In genomic region chr2:91922586-91923414, GRCm38 (mm10) we compare ENCODE assay signal across 8 mouse cellular contexts. TPM values are rescaled to one million over a fixed set of nuclear protein-coding genes. Genes with fewer than 3 reads are reported as not detected.
A peak's percentile ranks its signal among the peaks of the same experiment; 100 is the strongest.
DNase-seq lines count a peak whose midpoint lies in the region; ATAC-seq lines count a peak whose summit lies in the region.
"Had no signal": no experiment of that assay in that cellular context is flagged by ENCODE, and none has a peak within 500 bp of the region (broad histone marks: within the 10 kb centered on the region; RNA-seq: fewer than 3 reads in every experiment).

No protein-coding gene starts in this region.

- H3K9ac ChIP-seq in embryonic facial prominence, embryonic 13.5 days, result peak overlapping the region; percentile 61; the same call in 1 of the 2 replicates
- peak overlapping the region; percentile 60 for H3K9ac ChIP-seq in neural tube, embryonic 12.5 days

- H3K4me3 ChIP-seq in megakaryocyte, embryonic 14.5 days (replicated peaks), result peak overlapping the region; percentile 91
- H3K4me3 ChIP-seq in embryonic facial prominence, embryonic 13.5 days, result peak overlapping the region; percentile 60
- H3K4me3 ChIP-seq in neural tube, embryonic 12.5 days, result peak overlapping the region; percentile 55

- H3K9me3 ChIP-seq in megakaryocyte, embryonic 14.5 days, result no peaks in the 10 kb centered on the region
- H3K9me3 ChIP-seq in embryonic facial prominence, embryonic 13.5 days, result no peaks in the 10 kb centered on the region
- H3K9me3 ChIP-seq in neural tube, embryonic 12.5 days, result no peaks in the 10 kb centered on the region

- H3K4me2 ChIP-seq in embryonic facial prominence, embryonic 13.5 days, result peak overlapping the region; percentile 97
- peak overlapping the region; percentile 91 for H3K4me2 ChIP-seq in neural tube, embryonic 12.5 days (replicated peaks)

- intact Hi-C loops in gastrocnemius, postnatal 14 days (cut with DNase I; ENCODE audit: low total_unique reads), result loop anchor here (5.0 kb wide), 1 partner anchor 140 kb away; no protein-coding TSS in a partner anchor

- H3K27me3 ChIP-seq in megakaryocyte, embryonic 14.5 days (replicated peaks), result peaks cover 58% of the 10 kb centered on the region
- peaks cover 59% of the 10 kb centered on the region for H3K27me3 ChIP-seq in embryonic facial prominence, embryonic 13.5 days
- peaks cover 49% of the 10 kb centered on the region for H3K27me3 ChIP-seq in neural tube, embryonic 12.5 days (replicated peaks)

- DNase-seq in induced T-regulatory cell, adult 2 months (ENCODE audit: low read depth), result peak; percentile 77
- DNase-seq in gastrocnemius, postnatal 14 days, result no peak
- DNase-seq in adrenal gland, postnatal 36 days, result no peak

- WGBS in embryonic facial prominence, embryonic 13.5 days, result 3% methylated on average over 37 of the region's 37 CpGs
- 3% methylated on average over 37 of the region's 37 CpGs for WGBS in neural tube, embryonic 12.5 days

- peaks cover 68% of the 10 kb centered on the region for H3K4me1 ChIP-seq in megakaryocyte, embryonic 14.5 days
- H3K4me1 ChIP-seq in embryonic facial prominence, embryonic 13.5 days, result peaks cover 31% of the 10 kb centered on the region
- peaks cover 22% of the 10 kb centered on the region for H3K4me1 ChIP-seq in neural tube, embryonic 12.5 days

- no peak overlapping the region for H3K27ac ChIP-seq in embryonic facial prominence, embryonic 13.5 days
- no peak overlapping the region for H3K27ac ChIP-seq in neural tube, embryonic 12.5 days

- ATAC-seq in megakaryocyte, adult 5-6 weeks (ENCODE audit: poor library complexity, severe bottlenecking), result no peak
- no peak for ATAC-seq in embryonic facial prominence, embryonic 13.5 days (ENCODE audit: insufficient number of reproducible peaks, insufficient read depth, low FRiP score, low TSS enrichment, low read depth)
- ATAC-seq in neural tube, embryonic 12.5 days (ENCODE audit: low FRiP score, low read depth), result peak; percentile 3; the same call in 1 of the 2 replicates

- peaks cover 21% of the 10 kb centered on the region for H3K36me3 ChIP-seq in megakaryocyte, embryonic 14.5 days (replicated peaks; ENCODE audit: low read length)
- peaks cover 13% of the 10 kb centered on the region for H3K36me3 ChIP-seq in embryonic facial prominence, embryonic 13.5 days
- peaks cover 12% of the 10 kb centered on the region for H3K36me3 ChIP-seq in neural tube, embryonic 12.5 days

RNA-seq across cellular contexts. Expression of gene Chrm4, which starts 4.2 kb away (rescaled TPM):
- polyA plus RNA-seq in megakaryocyte, embryonic 14.5 days (2012; ENCODE audit: insufficient read depth, low replicate concordance), result 0.92 and 2.8 TPM in 2 replicates
- total RNA-seq in megakaryocyte, adult 5-6 weeks (2015), result not detected in 2 replicates
- not detected in 2 replicates for total RNA-seq in megakaryocyte, adult 5-6 weeks (2017)
- polyA plus RNA-seq in embryonic facial prominence, embryonic 13.5 days (2015; fragmentation: Nextera tagmentation; extraction: Ambion mirVana), result 0.18 and 0.32 TPM in 2 replicates
- 0.50 and 0.96 TPM in 2 replicates for polyA plus RNA-seq in neural tube, embryonic 12.5 days (2016; fragmentation: Nextera tagmentation; extraction: Ambion mirVana)
- not detected for total RNA-seq in gastrocnemius, postnatal 14 days (2021)
- 1 to 10 TPM; 2.7 to 2.9 TPM for total RNA-seq in adrenal gland, postnatal 36 days (2021)

RNA-seq across cellular contexts. Expression of gene Mdk, which starts 9.3 kb away (rescaled TPM):
- 45.5 and 59.2 TPM in 2 replicates for polyA plus RNA-seq in megakaryocyte, embryonic 14.5 days (2012; ENCODE audit: insufficient read depth, low replicate concordance)
- total RNA-seq in megakaryocyte, adult 5-6 weeks (2015), result 1.3 and 2.2 TPM in 2 replicates
- not detected in 2 replicates for total RNA-seq in megakaryocyte, adult 5-6 weeks (2017)
- polyA plus RNA-seq in embryonic facial prominence, embryonic 13.5 days (2015; fragmentation: Nextera tagmentation; extraction: Ambion mirVana), result 1,381 and 1,602 TPM in 2 replicates
- polyA plus RNA-seq in neural tube, embryonic 12.5 days (2016; fragmentation: Nextera tagmentation; extraction: Ambion mirVana), result 774 and 775 TPM in 2 replicates
- total RNA-seq in gastrocnemius, postnatal 14 days (2021), result 10 to 100 TPM; 12.1 to 20.7 TPM
- 10 to 100 TPM in 1 of 2 experiments, 1 to 10 TPM in 1; 6.7 to 11.6 TPM for total RNA-seq in adrenal gland, postnatal 36 days (2021)
- total RNA-seq: common myeloid progenitor, adult 5-6 weeks had no signal

RNA-seq across cellular contexts. Expression of gene Gm9821, which starts 22.7 kb away (rescaled TPM):
- polyA plus RNA-seq in megakaryocyte, embryonic 14.5 days (2012; ENCODE audit: insufficient read depth, low replicate concordance), result not detected in 2 replicates
- total RNA-seq in megakaryocyte, adult 5-6 weeks (2015), result not detected in 2 replicates
- 0.69 TPM in 1 of 2 replicates, not detected in the other for total RNA-seq in megakaryocyte, adult 5-6 weeks (2017)
- 0.39 and 0.61 TPM in 2 replicates for polyA plus RNA-seq in embryonic facial prominence, embryonic 13.5 days (2015; fragmentation: Nextera tagmentation; extraction: Ambion mirVana)
- 0.29 and 0.32 TPM in 2 replicates for polyA plus RNA-seq in neural tube, embryonic 12.5 days (2016; fragmentation: Nextera tagmentation; extraction: Ambion mirVana)
- total RNA-seq in gastrocnemius, postnatal 14 days (2021), result not detected
- not detected for total RNA-seq in adrenal gland, postnatal 36 days (2021)

RNA-seq across cellular contexts. Expression of gene Dgkz, which starts 52.9 kb away (rescaled TPM):
- 303 and 682 TPM in 2 replicates for polyA plus RNA-seq in megakaryocyte, embryonic 14.5 days (2012; ENCODE audit: insufficient read depth, low replicate concordance)
- total RNA-seq in megakaryocyte, adult 5-6 weeks (2015), result 94.1 and 114 TPM in 2 replicates
- 66.4 and 80.4 TPM in 2 replicates for total RNA-seq in megakaryocyte, adult 5-6 weeks (2017)
- polyA plus RNA-seq in embryonic facial prominence, embryonic 13.5 days (2015; fragmentation: Nextera tagmentation; extraction: Ambion mirVana), result 34.2 and 41.9 TPM in 2 replicates
- polyA plus RNA-seq in neural tube, embryonic 12.5 days (2016; fragmentation: Nextera tagmentation; extraction: Ambion mirVana), result 36.0 and 41.6 TPM in 2 replicates
- total RNA-seq in gastrocnemius, postnatal 14 days (2021), result 10 to 100 TPM; 38.6 to 42.4 TPM
- total RNA-seq in adrenal gland, postnatal 36 days (2021), result 10 to 100 TPM; 45.1 to 48.0 TPM
